Mouse (Mus musculus): ENCODE data around the gene Irs1. TPM values are rescaled to one million over a fixed set of nuclear protein-coding genes. Genes with fewer than 3 reads are reported as not detected.

The Irs1 gene
- polyA plus RNA-seq, 1 experiment, result 11.1 TPM

DNA sequence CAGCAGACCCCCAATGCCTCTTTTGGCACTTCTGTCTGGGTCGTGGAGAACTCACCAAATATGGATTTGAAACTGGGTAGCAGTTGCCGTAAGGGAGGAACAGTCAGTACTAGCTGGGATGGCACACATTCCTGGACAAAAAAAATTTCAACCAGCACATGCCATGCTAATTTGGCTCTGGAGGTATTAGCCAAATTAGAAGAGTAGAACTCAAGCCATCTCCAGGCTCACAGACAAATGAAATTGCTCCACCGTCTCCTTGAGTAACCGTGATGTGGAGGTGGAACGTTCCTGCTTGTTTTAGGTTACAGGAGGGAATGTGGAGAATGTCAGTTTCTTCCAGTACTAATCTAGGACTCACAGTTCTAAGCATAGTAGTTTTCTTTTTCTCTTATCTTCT lies 83.7 kb downstream of the Irs1 start:
- TF ChIP-seq CTCF (IDR thresholded peaks at IDR 0.05; ENCODE audit: insufficient read depth, low read length), result no peak
- no peak for TF ChIP-seq POLR2A (IDR thresholded peaks at IDR 0.05; ENCODE audit: borderline replicate concordance, extremely low read depth, low read depth, low read length)
- DNase-seq, result no peak
- Histone ChIP-seq H3K4me3 (replicated peaks; ENCODE audit: extremely low read depth, low read depth, low read length) (no peak overlapping the region), H3K4me1 (ENCODE audit: control insufficient read depth, insufficient read depth, low read length) (no peaks in the 10 kb centered on the region; the same call in 1 of the 2 replicates)
- WGBS, result 74% methylated on average over 5 of the region's 5 CpGs

DNA sequence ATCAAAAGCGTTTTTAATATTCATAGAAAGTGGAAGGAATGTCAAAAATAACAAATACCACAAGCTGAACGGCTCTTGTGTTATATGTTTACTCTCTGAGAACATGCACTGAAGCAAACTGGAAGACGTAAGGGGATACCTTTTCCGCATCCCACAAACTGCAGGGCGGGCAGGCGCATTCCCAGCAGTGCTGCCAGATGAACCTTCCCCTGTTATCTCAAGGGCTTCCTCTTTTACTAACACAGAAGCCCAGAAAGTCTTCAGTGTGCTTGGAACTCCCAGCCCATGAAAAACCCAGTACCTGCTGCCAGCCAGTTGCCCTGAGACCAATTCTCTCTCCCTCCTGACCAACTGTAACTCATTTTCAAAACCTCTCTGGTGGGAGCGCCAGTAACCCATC lies 90.6 kb downstream of the Irs1 start:
- H3K4me3 ChIP-seq (replicated peaks; ENCODE audit: extremely low read depth, low read depth, low read length), result no peak overlapping the region
- DNase-seq, result no peak
- WGBS, result 47% methylated on average over 7 of the region's 7 CpGs
- TF ChIP-seq POLR2A (IDR thresholded peaks at IDR 0.05; ENCODE audit: borderline replicate concordance, extremely low read depth, low read depth, low read length) (no peak), CTCF (IDR thresholded peaks at IDR 0.05; ENCODE audit: insufficient read depth, low read length) (no peak)
- no peaks in the 10 kb centered on the region; the same call in 1 of the 2 replicates for H3K4me1 ChIP-seq (ENCODE audit: control insufficient read depth, insufficient read depth, low read length)

DNA sequence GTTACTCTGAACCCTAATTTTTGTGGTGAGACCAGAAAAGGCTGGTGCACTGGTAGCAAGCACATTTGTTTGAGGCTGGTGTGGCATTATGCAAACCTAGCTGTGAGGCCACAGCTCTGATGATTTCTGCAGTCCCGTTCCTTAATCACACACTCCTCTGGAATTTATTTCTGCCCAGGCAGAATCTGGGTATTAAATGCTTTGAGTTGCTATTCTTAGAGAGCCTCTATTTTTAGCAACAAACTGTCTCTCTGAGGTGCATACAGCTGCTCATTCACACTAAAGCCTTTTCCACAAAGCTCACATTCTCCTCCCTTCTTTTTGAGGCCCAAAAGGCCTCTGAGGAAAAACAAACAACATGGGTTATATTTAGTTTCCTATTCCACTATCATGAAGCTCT lies 91.3 kb downstream of the Irs1 start:
- TF ChIP-seq POLR2A (IDR thresholded peaks at IDR 0.05; ENCODE audit: borderline replicate concordance, extremely low read depth, low read depth, low read length), result no peak
- TF ChIP-seq CTCF (IDR thresholded peaks at IDR 0.05; ENCODE audit: insufficient read depth, low read length), result no peak
- DNase-seq, result no peak
- no peaks in the 10 kb centered on the region; the same call in 1 of the 2 replicates for H3K4me1 ChIP-seq (ENCODE audit: control insufficient read depth, insufficient read depth, low read length)
- WGBS, result 29% methylated on average over 1 of the region's 1 CpGs
- H3K4me3 ChIP-seq (replicated peaks; ENCODE audit: extremely low read depth, low read depth, low read length), result no peak overlapping the region

DNA sequence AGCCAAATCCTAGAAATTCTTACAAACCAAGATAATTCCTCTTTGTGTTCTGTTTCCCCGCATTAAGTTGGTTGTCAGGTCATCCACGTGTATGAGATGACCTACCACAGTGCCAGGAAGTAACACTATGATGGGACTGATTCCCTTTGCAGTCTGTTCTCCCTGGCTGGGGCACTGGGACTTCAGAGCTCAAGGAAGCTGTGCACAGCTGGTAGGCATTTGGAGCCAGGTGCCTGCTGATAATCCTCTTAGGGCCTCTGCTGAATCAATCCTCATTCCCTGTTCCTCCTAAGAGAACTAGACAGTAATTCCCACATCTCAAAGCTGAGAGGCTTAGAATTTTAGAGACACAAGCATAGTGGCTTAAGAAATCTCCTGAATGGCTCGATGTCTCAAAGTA lies 99.6 kb downstream of the Irs1 start:
- WGBS, result 55% methylated on average over 3 of the region's 3 CpGs
- no peaks in the 10 kb centered on the region for H3K4me1 ChIP-seq (ENCODE audit: control insufficient read depth, insufficient read depth, low read length)
- TF ChIP-seq POLR2A (IDR thresholded peaks at IDR 0.05; ENCODE audit: borderline replicate concordance, extremely low read depth, low read depth, low read length) (no peak), CTCF (IDR thresholded peaks at IDR 0.05; ENCODE audit: insufficient read depth, low read length) (no peak)
- no peak overlapping the region for H3K4me3 ChIP-seq (replicated peaks; ENCODE audit: extremely low read depth, low read depth, low read length)
- no peak for DNase-seq

DNA sequence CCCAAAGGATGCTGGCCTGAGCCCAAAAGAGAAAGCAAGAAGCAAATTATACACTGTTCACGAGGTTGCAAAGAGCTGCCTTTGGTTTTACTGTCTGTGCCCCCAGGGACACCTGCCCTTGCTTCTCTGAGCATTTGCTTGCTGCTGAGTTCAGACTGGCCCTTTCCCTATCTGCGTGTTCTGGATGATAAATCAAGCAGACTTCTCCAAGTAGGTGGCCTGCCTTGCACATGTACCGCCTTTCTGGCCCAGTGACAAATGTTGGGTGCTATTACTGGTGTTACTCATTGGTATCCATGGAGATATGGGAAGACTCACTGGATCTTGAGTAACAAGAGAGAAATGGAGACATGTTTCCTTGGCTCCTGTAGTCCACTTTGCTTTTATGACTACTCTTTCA lies 101.7 kb downstream of the Irs1 start:
- DNase-seq, result no peak
- no peak for TF ChIP-seq CTCF (IDR thresholded peaks at IDR 0.05; ENCODE audit: insufficient read depth, low read length)
- TF ChIP-seq POLR2A (IDR thresholded peaks at IDR 0.05; ENCODE audit: borderline replicate concordance, extremely low read depth, low read depth, low read length), result no peak

DNA sequence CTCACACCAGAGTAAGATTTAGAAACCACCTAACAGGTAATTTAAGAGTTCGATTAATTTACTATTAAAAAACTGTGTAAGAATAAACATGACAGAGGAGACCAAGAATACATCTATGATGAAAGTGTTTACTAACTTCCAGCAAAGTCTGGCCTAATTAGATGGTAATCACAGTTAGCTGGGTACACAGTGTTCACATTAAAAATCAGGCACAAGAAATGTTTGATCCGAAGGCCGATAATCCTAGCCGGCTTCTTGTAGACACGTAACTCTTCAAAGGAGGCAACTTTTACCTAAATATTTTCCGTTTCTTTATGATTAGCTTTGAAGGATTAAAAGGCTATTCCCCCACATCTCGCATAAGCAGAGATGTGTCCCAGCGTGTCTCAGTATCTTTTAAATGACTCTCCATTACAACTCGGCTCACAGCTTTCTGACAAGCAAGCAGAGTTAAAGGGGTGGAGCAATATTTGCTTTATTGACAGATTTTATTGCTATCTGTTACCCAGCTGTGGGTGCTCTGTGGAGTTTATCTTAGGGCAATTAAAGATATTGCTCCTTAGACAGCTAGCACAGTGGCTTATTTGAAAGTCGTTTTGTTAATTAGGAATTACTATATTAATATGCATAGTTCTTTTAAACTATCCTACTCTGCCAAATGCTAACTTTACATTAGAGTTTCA lies 102.5 kb downstream of the Irs1 start:
- no peak for DNase-seq
- WGBS, result 89% methylated on average over 10 of the region's 10 CpGs
- H3K4me1 ChIP-seq (ENCODE audit: control insufficient read depth, insufficient read depth, low read length), result no peaks in the 10 kb centered on the region; the same call in 1 of the 2 replicates
- TF ChIP-seq POLR2A (IDR thresholded peaks at IDR 0.05; ENCODE audit: borderline replicate concordance, extremely low read depth, low read depth, low read length) (no peak), CTCF (IDR thresholded peaks at IDR 0.05; ENCODE audit: insufficient read depth, low read length) (no peak)
- H3K4me3 ChIP-seq (replicated peaks; ENCODE audit: extremely low read depth, low read depth, low read length), result no peak overlapping the region

More for the DNA sequence above, 101.7 kb downstream of the Irs1 start:
- Histone ChIP-seq H3K4me1 (ENCODE audit: control insufficient read depth, insufficient read depth, low read length) (no peaks in the 10 kb centered on the region), H3K4me3 (replicated peaks; ENCODE audit: extremely low read depth, low read depth, low read length) (no peak overlapping the region)
- 56% methylated on average over 3 of the region's 3 CpGs for WGBS

DNA sequence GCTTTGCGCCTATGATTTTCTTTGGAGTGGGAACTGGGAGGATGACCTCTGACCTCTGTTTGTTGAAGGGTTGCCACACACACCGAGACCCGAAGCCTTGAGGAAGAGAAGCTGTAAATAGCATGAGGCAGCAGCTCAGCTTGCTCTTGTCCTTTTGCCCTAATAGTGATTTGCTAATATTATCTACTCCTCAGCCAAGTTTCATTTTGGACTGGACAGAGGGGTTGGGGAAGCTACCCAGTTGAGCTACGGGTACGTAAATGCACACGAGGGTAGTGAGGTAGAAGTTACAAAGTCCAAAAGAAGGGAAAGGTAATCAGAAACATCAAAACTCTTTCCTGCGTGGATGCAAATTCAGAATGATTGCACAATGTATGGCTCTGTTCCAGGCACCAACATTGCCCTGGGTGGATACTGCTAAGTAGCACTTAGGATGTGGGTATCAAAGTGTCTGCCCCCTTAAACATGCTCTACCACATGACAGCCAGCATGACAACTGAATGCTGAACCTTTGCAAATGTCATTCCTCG lies 107.2 kb downstream of the Irs1 start:
- no peaks in the 10 kb centered on the region; the same call in 1 of the 2 replicates for H3K4me1 ChIP-seq (ENCODE audit: control insufficient read depth, insufficient read depth, low read length)
- TF ChIP-seq POLR2A (IDR thresholded peaks at IDR 0.05; ENCODE audit: borderline replicate concordance, extremely low read depth, low read depth, low read length) (no peak), CTCF (IDR thresholded peaks at IDR 0.05; ENCODE audit: insufficient read depth, low read length) (no peak)
- peak; percentile 12 for DNase-seq
- 46% methylated on average over 8 of the region's 8 CpGs for WGBS
- H3K4me3 ChIP-seq (replicated peaks; ENCODE audit: extremely low read depth, low read depth, low read length), result no peak overlapping the region

Other genes starting within 250 kb of the Irs1 start
- 0.04 TPM in 1 of 2 replicates, not detected in the other for gene Gm9747, start 58.3 kb downstream of the Irs1 start, polyA plus RNA-seq (2012; rRNA removed)
- 13.5 and 16.3 TPM in 2 replicates for gene Rhbdd1, start 25.0 kb upstream of the Irs1 start, polyA plus RNA-seq (2012; rRNA removed)